Mouse (Mus musculus) heart, postnatal 4 days (tissue): ENCODE data around the gene Smim20. TPM values are rescaled to one million over a fixed set of nuclear protein-coding genes. Genes with fewer than 3 reads are reported as not detected.

Experiments
- DNase-seq: peaks from one replicate; pipeline ENCODE4 v3.0.0; 2021
- total RNA-seq, 2 experiments: library from RNA; stranded (reverse); gene quantifications; 2 replicates each; pipeline ENCODE4 v1.2.3; 2021

The Smim20 gene
- total RNA-seq, 2 experiments from 2014 or later: 92.9 to 102 TPM

GRCm38 (mm10) chr5:53314404-53315167, 47.7 kb downstream of the Smim20 start:
- no peak for DNase-seq

- no peak for DNase-seq
These were observed 48.9 kb downstream of the Smim20 start for GRCm38 (mm10) chr5:53315829-53316228.

- no peak for DNase-seq
These were observed 50.5 kb downstream of the Smim20 start for GRCm38 (mm10) chr5:53317396-53317795.

GRCm38 (mm10) chr5:53317885-53318466, 51.1 kb downstream of the Smim20 start:
- DNase-seq: no peak

- no peak for DNase-seq
These were observed 53.4 kb downstream of the Smim20 start for GRCm38 (mm10) chr5:53320331-53320730.

GRCm38 (mm10) chr5:53321901-53322300, 55.0 kb downstream of the Smim20 start:
- DNase-seq: no peak

- no peak for DNase-seq
These were observed 55.6 kb downstream of the Smim20 start for GRCm38 (mm10) chr5:53322471-53322870.

GRCm38 (mm10) chr5:53323121-53323520, 56.2 kb downstream of the Smim20 start:
- no peak for DNase-seq

- DNase-seq: no peak
These were observed 57.4 kb downstream of the Smim20 start for GRCm38 (mm10) chr5:53324256-53324655.

GRCm38 (mm10) chr5:53324791-53325190, 57.9 kb downstream of the Smim20 start:
- DNase-seq: no peak

GRCm38 (mm10) chr5:53326023-53326422, 59.1 kb downstream of the Smim20 start:
- peak; percentile 83 for DNase-seq

- no peak for DNase-seq
These were observed 59.6 kb downstream of the Smim20 start for GRCm38 (mm10) chr5:53326491-53326890.

Other genes starting within 250 kb of the Smim20 start
- under 1 TPM; 0.07 to 0.29 TPM for gene Slc34a2, start 229.0 kb upstream of the Smim20 start, total RNA-seq
- 1 to 10 TPM in 1 of 2 experiments, under 1 TPM in 1; 0.95 to 1.4 TPM for gene Sel1l3, start 53.2 kb upstream of the Smim20 start, total RNA-seq
- 10 to 100 TPM; 36.7 to 42.4 TPM for gene Rbpj, start 199.1 kb downstream of the Smim20 start, total RNA-seq